Mouse (Mus musculus) hindbrain, embryonic 14.5 days (tissue): ENCODE results near the gene Eif5. TPM values are rescaled to one million over a fixed set of nuclear protein-coding genes. Genes with fewer than 3 reads are reported as not detected.
A peak's percentile ranks its signal among the peaks of the same experiment; 100 is the strongest.

Experiments
- ATAC-seq: fragments of 200-750 bp; cut with Nextera tagmentation; 2 replicates; pipeline ENCODE4 v1.8.0; 2017; ENCODE audit warnings: moderate number of reproducible peaks, mild to moderate bottlenecking, moderate TSS enrichment, moderate library complexity; ENCODE audit not compliant: low FRiP score
- DNase-seq: peaks from one replicate; pipeline ENCODE4 v3.0.0-alpha.2; 2015; ENCODE audit warnings: low spot score
- H3K27ac ChIP-seq: fragments of 300-500 bp; sonication (generic); 2 replicates; pipeline ENCODE4 v1.5.1; 2014; ENCODE audit warnings: mild to moderate bottlenecking, moderate library complexity
- H3K27me3 ChIP-seq: fragments of 300-500 bp; sonication (generic); 2 replicates; pipeline ENCODE4 v1.6.1; 2014; ENCODE audit warnings: mild to moderate bottlenecking, low read length, mixed read lengths; ENCODE audit not compliant: control insufficient read depth, insufficient read depth
- H3K36me3 ChIP-seq: fragments of 300-500 bp; sonication (generic); replicated peaks from 2 replicates; pipeline ENCODE4 v1.6.1; 2014; ENCODE audit not compliant: control insufficient read depth, insufficient read depth
- H3K4me1 ChIP-seq: fragments of 300-500 bp; sonication (generic); replicated peaks from 2 replicates; pipeline ENCODE4 v1.6.1; 2014; ENCODE audit warnings: antibody characterized with exemption, low read length, mixed read lengths; ENCODE audit not compliant: control insufficient read depth, insufficient read depth
- H3K4me2 ChIP-seq: fragments of 300-500 bp; sonication (generic); replicated peaks from 2 replicates; pipeline ENCODE4 v1.6.1; 2014; ENCODE audit warnings: mild to moderate bottlenecking, moderate library complexity
- H3K4me3 ChIP-seq: fragments of 300-500 bp; sonication (generic); replicated peaks from 2 replicates; pipeline ENCODE4 v1.5.1; 2014; ENCODE audit warnings: mild to moderate bottlenecking, low read length
- H3K9ac ChIP-seq: fragments of 300-500 bp; sonication (generic); 2 replicates; pipeline ENCODE4 v1.6.1; 2014
- H3K9me3 ChIP-seq: fragments of 300-500 bp; sonication (generic); 2 replicates; pipeline ENCODE4 v1.6.1; 2016; ENCODE audit warnings: low read length; ENCODE audit not compliant: control insufficient read depth
- WGBS: fragments of 180-500 bp; shearing (Covaris S2); extraction: QIAGEN DNeasy Blood & Tissue Kit; methylation state at CpG from one replicate; pipeline ENCODE4 v1.1.7; 2014; 5-methylcytosine and 5-hydroxymethylcytosine counted together
- polyA plus RNA-seq: library from polyadenylated mRNA; unstranded; fragments of >200 nt; fragmentation: Nextera tagmentation; extraction: Ambion mirVana; gene quantifications from 2 replicates; pipeline ENCODE4 v1.2.1, GENCODE M21; 2014

Gene Eif5
- 504 and 543 TPM in 2 replicates for polyA plus RNA-seq

DNA sequence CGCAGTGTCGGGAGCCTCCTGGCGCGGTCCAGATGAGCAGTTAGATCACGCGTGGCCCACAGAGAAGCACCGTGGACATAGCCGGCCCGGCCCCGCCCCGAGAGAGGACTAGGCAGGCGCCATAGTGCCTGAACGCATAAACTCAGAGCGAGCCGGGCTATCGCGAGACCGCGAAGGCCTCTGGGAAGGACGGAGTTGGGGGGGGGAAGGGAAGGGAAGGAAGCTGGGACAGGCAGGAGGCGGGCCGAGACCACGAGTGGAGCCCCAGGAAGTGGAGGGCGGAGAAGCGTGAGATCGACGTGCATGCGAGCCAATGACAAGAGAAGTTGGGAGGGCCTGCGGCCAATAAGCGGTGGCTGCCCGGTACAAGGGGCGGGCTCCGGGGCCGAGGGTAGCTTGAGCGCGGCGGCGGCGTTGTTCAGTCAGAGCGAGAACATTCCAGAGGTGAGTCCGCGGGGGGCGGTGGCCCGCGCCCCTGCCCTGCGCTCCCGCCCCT, at the start of gene Eif5:
Gene Eif5 (plus strand): TSS at position 221 of the 496 bp plus-strand sequence.
- peak within 1 kb of the TSS; percentile 98 for H3K9ac ChIP-seq
- no peaks in the 10 kb centered on the region for H3K27me3 ChIP-seq
- peaks cover 37% of the 10 kb centered on the region for H3K36me3 ChIP-seq
- H3K4me2 ChIP-seq = peak within 1 kb of the TSS; percentile 88
- peak; percentile 100 for ATAC-seq
- no peaks in the 10 kb centered on the region for H3K9me3 ChIP-seq
- H3K4me1 ChIP-seq = peaks cover 24% of the 10 kb centered on the region
- H3K27ac ChIP-seq = peak within 1 kb of the TSS; percentile 99
- under 1% methylated on average over 43 of the region's 47 CpGs for WGBS
- DNase-seq = peak; percentile 99
- peak within 1 kb of the TSS; percentile 100 for H3K4me3 ChIP-seq

DNA sequence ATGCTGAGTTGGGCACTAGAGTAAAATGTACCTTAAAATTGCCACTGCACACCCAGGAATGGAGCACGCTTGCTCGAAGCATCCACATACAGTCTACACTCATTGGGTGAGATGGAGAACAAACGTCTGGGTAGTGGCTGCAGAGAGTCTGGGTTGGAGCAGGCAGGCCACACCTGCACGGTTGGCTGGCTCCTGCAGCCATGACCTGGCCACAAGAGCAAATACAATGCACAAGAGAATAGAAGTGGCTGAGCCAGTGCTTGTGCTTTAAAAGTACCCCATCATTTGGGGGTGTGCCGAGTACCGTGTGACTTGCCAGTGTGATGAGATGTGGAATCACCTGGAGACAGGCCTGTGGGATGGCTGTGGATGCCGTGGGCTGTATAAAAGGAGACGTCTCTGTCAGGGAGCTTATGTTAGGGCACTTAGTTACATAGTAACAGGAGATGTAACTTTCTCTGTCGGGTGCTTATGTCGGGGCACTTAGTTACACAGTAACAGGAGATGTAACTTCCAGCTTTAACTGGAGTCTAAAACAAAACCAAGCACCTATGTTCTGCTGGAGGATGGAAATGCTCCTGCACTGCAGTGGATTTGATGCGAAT, 48.5 kb upstream of the Eif5 start:
- no peak for DNase-seq
- H3K36me3 ChIP-seq = no peaks in the 10 kb centered on the region
- WGBS = 71% methylated on average over 11 of the region's 11 CpGs
- no peak overlapping the region for H3K4me3 ChIP-seq
- H3K27me3 ChIP-seq = peaks cover 36% of the 10 kb centered on the region
- H3K4me1 ChIP-seq = peaks cover 13% of the 10 kb centered on the region; the same call in 1 of the 2 replicates
- no peaks in the 10 kb centered on the region for H3K9me3 ChIP-seq
- H3K9ac ChIP-seq = no peak overlapping the region
- ATAC-seq = no peak
- no peak overlapping the region for H3K27ac ChIP-seq
- no peak overlapping the region for H3K4me2 ChIP-seq

DNA sequence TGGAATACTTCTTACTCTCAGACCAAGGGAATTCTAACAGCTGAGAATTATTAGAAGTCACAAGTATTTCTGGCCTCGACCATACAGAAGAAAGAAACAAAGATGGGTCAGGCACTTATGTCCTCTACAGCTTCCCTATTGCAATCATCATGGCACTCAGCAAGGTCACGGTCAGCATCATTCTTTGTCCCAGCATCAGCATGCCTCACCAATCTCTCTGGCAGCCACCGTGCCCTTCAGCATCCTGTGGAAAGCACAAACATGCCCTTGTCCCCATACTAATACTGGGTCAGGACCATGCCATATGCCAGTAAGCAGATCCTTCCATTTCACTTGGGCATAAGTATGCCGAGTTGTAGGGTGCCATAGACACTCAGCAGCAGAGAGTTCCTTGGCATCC, 42.9 kb upstream of the Eif5 start:
- no peaks in the 10 kb centered on the region for H3K36me3 ChIP-seq
- no peak overlapping the region for H3K9ac ChIP-seq
- H3K4me2 ChIP-seq = no peak overlapping the region
- ATAC-seq (no peak), DNase-seq (no peak)
- WGBS = 79% methylated on average over 4 of the region's 4 CpGs
- H3K27ac ChIP-seq = no peak overlapping the region
- H3K9me3 ChIP-seq = no peaks in the 10 kb centered on the region
- no peak overlapping the region for H3K4me3 ChIP-seq
- no peaks in the 10 kb centered on the region for H3K4me1 ChIP-seq
- no peaks in the 10 kb centered on the region for H3K27me3 ChIP-seq

DNA sequence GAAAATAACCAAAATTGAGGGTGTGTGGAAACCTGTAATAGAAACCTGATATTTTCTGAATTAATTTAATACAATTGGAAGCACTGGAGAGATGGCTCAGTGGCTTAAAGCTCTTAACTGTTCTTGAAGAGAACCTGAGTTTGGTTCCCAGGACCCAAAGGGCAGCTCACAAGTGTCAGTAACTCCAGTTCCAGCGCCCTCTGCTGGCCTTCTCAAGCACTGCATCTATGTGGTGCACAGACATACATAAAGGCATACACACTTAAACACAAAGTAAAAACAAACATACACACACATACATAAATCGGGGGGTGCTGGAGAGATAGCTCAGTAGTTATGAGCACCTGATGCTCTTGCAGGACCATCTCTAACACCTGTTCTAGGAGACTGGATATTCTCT, 40.7 kb upstream of the Eif5 start:
- WGBS = 51% methylated on average over 2 of the region's 2 CpGs
- Histone ChIP-seq H3K4me1 (no peaks in the 10 kb centered on the region), H3K4me2 (no peak overlapping the region), H3K36me3 (no peaks in the 10 kb centered on the region), H3K27me3 (no peaks in the 10 kb centered on the region), H3K4me3 (no peak overlapping the region), H3K9ac (no peak overlapping the region), H3K9me3 (no peaks in the 10 kb centered on the region), H3K27ac (no peak overlapping the region)
- no peak for ATAC-seq
- DNase-seq = no peak

DNA sequence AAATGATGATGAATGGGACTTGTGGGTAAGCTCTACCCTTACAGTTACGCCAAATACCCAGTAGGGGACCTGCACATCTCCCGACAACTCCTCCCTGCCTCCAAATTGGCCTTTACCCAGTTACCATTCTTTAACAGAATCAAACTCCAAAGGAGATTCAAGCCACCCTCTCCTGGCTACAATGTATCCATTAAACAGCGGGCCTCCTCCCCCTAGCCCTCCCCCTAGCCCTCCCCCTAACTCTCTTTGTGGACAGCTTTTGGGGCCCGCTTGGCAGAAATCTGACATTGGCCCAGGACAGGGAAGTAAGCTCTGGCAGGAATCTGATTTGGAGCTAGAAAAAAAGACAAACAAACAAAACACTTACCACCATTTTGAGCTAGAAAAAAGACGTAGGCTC, 38.2 kb upstream of the Eif5 start:
- no peak for DNase-seq
- H3K4me2 ChIP-seq = no peak overlapping the region

DNA sequence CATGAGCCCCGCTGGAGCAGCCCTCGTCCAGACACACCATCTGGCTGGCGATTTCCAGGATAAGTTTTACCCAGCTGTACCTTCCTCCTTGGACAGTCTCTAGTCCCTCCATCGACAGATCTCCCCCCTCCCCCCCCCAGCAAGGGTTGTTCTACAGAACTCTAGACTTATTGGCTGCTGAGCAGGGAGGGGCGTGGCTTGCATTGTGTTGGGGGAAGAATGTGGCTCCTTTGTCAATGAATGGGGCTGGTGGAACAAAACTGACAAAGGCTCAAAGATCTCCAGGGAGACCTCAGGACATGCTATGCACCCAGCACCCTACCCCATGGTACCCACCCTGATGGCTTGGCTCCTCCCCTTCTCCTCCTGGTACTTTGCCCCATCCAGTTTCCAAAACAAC, 37.1 kb upstream of the Eif5 start:
- H3K4me1 ChIP-seq = no peaks in the 10 kb centered on the region
- no peaks in the 10 kb centered on the region for H3K36me3 ChIP-seq
- peak; percentile 69; the same call in 1 of the 2 replicates for ATAC-seq
- H3K4me2 ChIP-seq = peak overlapping the region; percentile 23; the same call in 1 of the 2 replicates
- H3K27me3 ChIP-seq = no peaks in the 10 kb centered on the region
- H3K9ac ChIP-seq = no peak overlapping the region
- no peaks in the 10 kb centered on the region for H3K9me3 ChIP-seq
- H3K27ac ChIP-seq = peak overlapping the region; percentile 65
- H3K4me3 ChIP-seq = no peak overlapping the region
- DNase-seq = no peak
- 11% methylated on average over 5 of the region's 5 CpGs for WGBS

More for the DNA sequence above, 38.2 kb upstream of the Eif5 start:
- no peaks in the 10 kb centered on the region for H3K36me3 ChIP-seq
- ATAC-seq = peak; percentile 35; the same call in 1 of the 2 replicates
- H3K9ac ChIP-seq = no peak overlapping the region
- 0 out of 2 replicates have a peak overlapping the region, but pooled peaks have one; percentile 65 for H3K27ac ChIP-seq
- 40% methylated on average over 5 of the region's 5 CpGs for WGBS
- H3K4me3 ChIP-seq = no peak overlapping the region
- H3K4me1 ChIP-seq = no peaks in the 10 kb centered on the region
- no peaks in the 10 kb centered on the region for H3K27me3 ChIP-seq
- H3K9me3 ChIP-seq = no peaks in the 10 kb centered on the region

DNA sequence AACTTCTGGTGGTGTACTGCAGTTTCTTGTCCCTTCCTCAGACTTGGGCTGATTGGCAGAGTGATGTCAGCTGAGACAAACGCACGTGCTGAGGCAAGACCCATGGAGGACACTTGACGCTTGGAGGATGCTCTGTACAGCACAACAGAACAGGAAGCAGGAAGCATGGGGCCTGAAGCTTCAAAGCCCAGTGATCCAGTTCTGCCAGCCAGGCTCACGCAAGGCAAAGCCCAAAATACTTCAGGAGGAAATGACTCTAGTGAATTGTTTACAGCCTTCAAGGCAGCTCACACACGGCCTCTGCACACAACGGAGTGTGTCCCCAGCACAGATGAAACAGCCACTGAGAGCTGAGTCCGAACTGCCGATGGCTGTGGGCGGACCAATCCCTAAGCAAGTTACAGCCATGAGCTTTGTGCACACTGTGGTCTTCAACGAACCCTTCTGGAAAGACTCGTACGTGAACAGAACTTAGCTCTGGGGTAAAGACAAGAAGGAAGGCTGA, 34.7 kb upstream of the Eif5 start:
- Histone ChIP-seq H3K4me2 (no peak overlapping the region), H3K27ac (no peak overlapping the region), H3K4me3 (no peak overlapping the region), H3K4me1 (no peaks in the 10 kb centered on the region), H3K9me3 (no peaks in the 10 kb centered on the region), H3K9ac (no peak overlapping the region), H3K36me3 (no peaks in the 10 kb centered on the region), H3K27me3 (no peaks in the 10 kb centered on the region)
- ATAC-seq (no peak), DNase-seq (no peak)
- 87% methylated on average over 12 of the region's 12 CpGs for WGBS

DNA sequence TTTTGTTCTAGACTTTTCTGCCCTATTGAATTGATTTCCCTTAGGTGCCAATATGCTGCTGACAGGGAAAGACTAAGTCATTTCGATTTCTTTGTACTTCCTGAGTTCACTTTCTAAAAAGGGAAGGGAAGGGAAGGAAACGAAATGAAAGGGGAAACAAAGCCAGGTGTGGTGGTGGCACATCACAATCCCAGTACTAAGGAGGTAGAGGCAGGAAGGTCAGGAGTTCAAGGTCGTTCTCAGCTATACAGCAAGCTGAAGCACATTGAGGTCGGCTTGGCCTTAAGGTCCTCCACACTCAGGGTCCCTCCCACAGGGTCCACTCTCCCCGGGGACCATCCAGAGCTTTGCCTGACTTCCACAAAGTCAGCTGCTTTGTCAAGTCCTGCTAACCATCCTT, 34.2 kb upstream of the Eif5 start:
- Histone ChIP-seq H3K27me3 (no peaks in the 10 kb centered on the region), H3K4me2 (no peak overlapping the region), H3K27ac (no peak overlapping the region), H3K4me3 (no peak overlapping the region), H3K9me3 (no peaks in the 10 kb centered on the region), H3K9ac (no peak overlapping the region), H3K4me1 (no peaks in the 10 kb centered on the region), H3K36me3 (no peaks in the 10 kb centered on the region)
- 69% methylated on average over 5 of the region's 5 CpGs for WGBS
- ATAC-seq = no peak
- no peak for DNase-seq

DNA sequence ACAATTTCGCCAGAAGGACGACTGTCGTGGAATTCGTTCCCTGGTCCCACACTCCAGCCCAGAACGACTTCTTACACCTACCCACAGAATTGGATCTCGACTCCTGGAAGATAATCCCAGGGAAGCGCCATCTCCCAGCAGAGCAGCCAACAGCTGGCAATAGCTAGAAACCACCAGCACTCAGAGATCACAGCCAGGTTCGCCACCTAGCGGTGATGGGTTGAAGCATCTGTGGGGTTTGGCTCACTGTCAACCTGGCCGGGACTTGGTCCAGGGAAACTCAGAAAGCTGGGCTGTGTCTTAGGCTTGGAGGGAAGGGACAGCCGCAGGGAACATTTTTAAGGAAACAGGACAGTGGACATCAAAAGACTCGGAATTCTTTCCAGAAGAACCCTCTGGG, 32.9 kb upstream of the Eif5 start:
- 4% methylated on average over 12 of the region's 12 CpGs for WGBS
- no peak overlapping the region for H3K27ac ChIP-seq
- H3K9ac ChIP-seq = no peak overlapping the region

More for the DNA sequence above, 32.9 kb upstream of the Eif5 start:
- Histone ChIP-seq H3K27me3 (no peaks in the 10 kb centered on the region), H3K4me1 (no peaks in the 10 kb centered on the region), H3K9me3 (no peaks in the 10 kb centered on the region), H3K4me3 (peak overlapping the region; percentile 13), H3K36me3 (no peaks in the 10 kb centered on the region), H3K4me2 (peak overlapping the region; percentile 37)
- ATAC-seq = peak; percentile 83
- DNase-seq = peak; percentile 90
